Mouse (Mus musculus) limb, embryonic 10.5 days (tissue): ENCODE measurements around the gene Gse1. TPM values are rescaled to one million over a fixed set of nuclear protein-coding genes. Genes with fewer than 3 reads are reported as not detected.

Experiments used
- DNase-seq: peaks from one replicate; pipeline ENCODE4 v3.0.0-alpha.2; 2017; ENCODE audit warnings: low spot score
- H3K27ac ChIP-seq: fragments of 300-500 bp; sonication (generic); 2 replicates; pipeline ENCODE4 v1.5.1; 2016; ENCODE audit warnings: mild to moderate bottlenecking
- H3K27me3 ChIP-seq: fragments of 300-500 bp; sonication (generic); 2 replicates; pipeline ENCODE4 v1.6.1; 2016; ENCODE audit warnings: low read depth, mild to moderate bottlenecking; ENCODE audit not compliant: poor library complexity, severe bottlenecking
- H3K36me3 ChIP-seq: fragments of 300-500 bp; sonication (generic); 2 replicates; pipeline ENCODE4 v1.6.1; 2016; ENCODE audit warnings: mild to moderate bottlenecking, moderate library complexity
- H3K4me1 ChIP-seq: fragments of 300-500 bp; sonication (generic); 2 replicates; pipeline ENCODE4 v1.6.1; 2016
- H3K4me3 ChIP-seq: fragments of 300-500 bp; sonication (generic); 2 replicates; pipeline ENCODE4 v1.5.1; 2016; ENCODE audit warnings: mild to moderate bottlenecking, moderate library complexity
- H3K9me3 ChIP-seq: fragments of 300-500 bp; sonication (generic); replicated peaks from 2 replicates; pipeline ENCODE4 v1.6.1; 2016; ENCODE audit warnings: mild to moderate bottlenecking
- WGBS: fragments of 180-500 bp; shearing (Covaris S2); methylation state at CpG from one replicate; pipeline ENCODE4 v1.1.7; 2016; 5-methylcytosine and 5-hydroxymethylcytosine counted together
- polyA plus RNA-seq: library from polyadenylated mRNA; unstranded; fragments of >200 nt; fragmentation: Nextera tagmentation; extraction: Ambion mirVana; gene quantifications from 2 replicates; pipeline ENCODE4 v1.2.1, GENCODE M21; 2016

Gene Gse1
- polyA plus RNA-seq, 1 experiment from 2014 or later, result 6.7 TPM

GRCm38 (mm10) chr8:120341124-120341523 lies 112.9 kb downstream of the Gse1 start:
- Histone ChIP-seq H3K36me3 (peaks cover 6% of the 10 kb centered on the region; the same call in 1 of the 2 replicates), H3K9me3 (no peaks in the 10 kb centered on the region), H3K4me1 (peaks cover 94% of the 10 kb centered on the region), H3K4me3 (no peak overlapping the region), H3K27ac (peak overlapping the region; percentile 40; the same call in 1 of the 2 replicates), H3K27me3 (0 out of 2 replicates have a peak, but pooled peaks cover 4% of the 10 kb centered on the region)
- DNase-seq, result no peak
- WGBS, result 82% methylated on average over 10 of the region's 10 CpGs

GRCm38 (mm10) chr8:120342847-120343548 lies 114.7 kb downstream of the Gse1 start:
- DNase-seq, result no peak
- Histone ChIP-seq H3K4me3 (no peak overlapping the region), H3K27ac (peak overlapping the region; percentile 50; the same call in 1 of the 2 replicates), H3K27me3 (0 out of 2 replicates have a peak, but pooled peaks cover 9% of the 10 kb centered on the region), H3K9me3 (no peaks in the 10 kb centered on the region), H3K4me1 (peaks cover 94% of the 10 kb centered on the region), H3K36me3 (peaks cover 6% of the 10 kb centered on the region; the same call in 1 of the 2 replicates)
- WGBS, result 76% methylated on average over 7 of the region's 7 CpGs

- peaks cover 3% of the 10 kb centered on the region; the same call in 1 of the 2 replicates for H3K36me3 ChIP-seq
- H3K27me3 ChIP-seq, result 0 out of 2 replicates have a peak, but pooled peaks cover 9% of the 10 kb centered on the region
- H3K27ac ChIP-seq, result peak overlapping the region; percentile 50; the same call in 1 of the 2 replicates
- no peak overlapping the region for H3K4me3 ChIP-seq
- no peak for DNase-seq
- no peaks in the 10 kb centered on the region for H3K9me3 ChIP-seq
- WGBS, result 86% methylated on average over 12 of the region's 12 CpGs
- H3K4me1 ChIP-seq, result peaks cover 94% of the 10 kb centered on the region
These were observed 115.3 kb downstream of the Gse1 start for GRCm38 (mm10) chr8:120343582-120343981.

GRCm38 (mm10) chr8:120344166-120344565 lies 115.9 kb downstream of the Gse1 start:
- H3K27ac ChIP-seq, result peak overlapping the region; percentile 37
- H3K4me3 ChIP-seq, result no peak overlapping the region
- WGBS, result 46% methylated on average over 4 of the region's 4 CpGs
- no peaks in the 10 kb centered on the region for H3K36me3 ChIP-seq
- no peaks in the 10 kb centered on the region for H3K9me3 ChIP-seq
- DNase-seq, result no peak
- 0 out of 2 replicates have a peak, but pooled peaks cover 9% of the 10 kb centered on the region for H3K27me3 ChIP-seq
- H3K4me1 ChIP-seq, result peaks cover 98% of the 10 kb centered on the region

- WGBS, result 54% methylated on average over 13 of the region's 13 CpGs
- H3K27ac ChIP-seq, result peak overlapping the region; percentile 37
- H3K4me3 ChIP-seq, result no peak overlapping the region
- no peaks in the 10 kb centered on the region for H3K36me3 ChIP-seq
- peaks cover 98% of the 10 kb centered on the region for H3K4me1 ChIP-seq
- no peaks in the 10 kb centered on the region for H3K9me3 ChIP-seq
- DNase-seq, result no peak
- 0 out of 2 replicates have a peak, but pooled peaks cover 9% of the 10 kb centered on the region for H3K27me3 ChIP-seq
These were observed 116.3 kb downstream of the Gse1 start for GRCm38 (mm10) chr8:120344583-120344982.

GRCm38 (mm10) chr8:120347734-120348341 lies 119.6 kb downstream of the Gse1 start:
- 73% methylated on average over 21 of the region's 21 CpGs for WGBS

GRCm38 (mm10) chr8:120348922-120349321 lies 120.7 kb downstream of the Gse1 start:
- H3K36me3 ChIP-seq, result no peaks in the 10 kb centered on the region
- no peak for DNase-seq
- WGBS, result 65% methylated on average over 11 of the region's 11 CpGs
- H3K27me3 ChIP-seq, result 0 out of 2 replicates have a peak, but pooled peaks cover 8% of the 10 kb centered on the region
- H3K27ac ChIP-seq, result peak overlapping the region; percentile 50; the same call in 1 of the 2 replicates
- H3K9me3 ChIP-seq, result no peaks in the 10 kb centered on the region
- H3K4me3 ChIP-seq, result no peak overlapping the region
- peaks cover 90% of the 10 kb centered on the region for H3K4me1 ChIP-seq

More at GRCm38 (mm10) chr8:120347734-120348341, 119.6 kb downstream of the Gse1 start:
- Histone ChIP-seq H3K27ac (peak overlapping the region; percentile 50), H3K4me3 (no peak overlapping the region), H3K27me3 (0 out of 2 replicates have a peak, but pooled peaks cover 8% of the 10 kb centered on the region), H3K9me3 (no peaks in the 10 kb centered on the region), H3K36me3 (no peaks in the 10 kb centered on the region), H3K4me1 (peaks cover 90% of the 10 kb centered on the region)
- DNase-seq, result no peak

- H3K9me3 ChIP-seq, result no peaks in the 10 kb centered on the region
- WGBS, result 63% methylated on average over 7 of the region's 7 CpGs
- no peaks in the 10 kb centered on the region; the same call in 1 of the 2 replicates for H3K36me3 ChIP-seq
- H3K4me3 ChIP-seq, result no peak overlapping the region
- no peak for DNase-seq
- peaks cover 85% of the 10 kb centered on the region for H3K4me1 ChIP-seq
- peak overlapping the region; percentile 57; the same call in 1 of the 2 replicates for H3K27ac ChIP-seq
- 0 out of 2 replicates have a peak, but pooled peaks cover 8% of the 10 kb centered on the region for H3K27me3 ChIP-seq
These were observed 123.2 kb downstream of the Gse1 start for GRCm38 (mm10) chr8:120351332-120352071.

GRCm38 (mm10) chr8:120352096-120352495 lies 123.8 kb downstream of the Gse1 start:
- no peaks in the 10 kb centered on the region; the same call in 1 of the 2 replicates for H3K36me3 ChIP-seq
- 21% methylated on average over 10 of the region's 10 CpGs for WGBS
- H3K27ac ChIP-seq, result peak overlapping the region; percentile 57; the same call in 1 of the 2 replicates
- 0 out of 2 replicates have a peak, but pooled peaks cover 4% of the 10 kb centered on the region for H3K27me3 ChIP-seq
- H3K9me3 ChIP-seq, result no peaks in the 10 kb centered on the region
- peak; percentile 51 for DNase-seq
- no peak overlapping the region for H3K4me3 ChIP-seq
- peaks cover 85% of the 10 kb centered on the region for H3K4me1 ChIP-seq

GRCm38 (mm10) chr8:120356067-120356466 lies 127.8 kb downstream of the Gse1 start:
- H3K9me3 ChIP-seq, result no peaks in the 10 kb centered on the region
- H3K27me3 ChIP-seq, result no peaks in the 10 kb centered on the region
- WGBS, result 66% methylated on average over 9 of the region's 9 CpGs
- H3K4me1 ChIP-seq, result peaks cover 87% of the 10 kb centered on the region
- H3K36me3 ChIP-seq, result no peaks in the 10 kb centered on the region; the same call in none of the 2 replicates
- 0 out of 2 replicates have a peak overlapping the region, but pooled peaks have one; percentile 5 for H3K27ac ChIP-seq
- no peak for DNase-seq
- no peak overlapping the region for H3K4me3 ChIP-seq

GRCm38 (mm10) chr8:120357504-120357903 lies 129.2 kb downstream of the Gse1 start:
- Histone ChIP-seq H3K4me1 (peaks cover 85% of the 10 kb centered on the region), H3K9me3 (no peaks in the 10 kb centered on the region), H3K4me3 (no peak overlapping the region), H3K27me3 (no peaks in the 10 kb centered on the region), H3K27ac (no peak overlapping the region), H3K36me3 (no peaks in the 10 kb centered on the region; the same call in none of the 2 replicates)
- 83% methylated on average over 6 of the region's 6 CpGs for whole genome bisulfite sequencing
- DNase-seq, result no peak

- 89% methylated on average over 8 of the region's 8 CpGs for WGBS
- no peak for DNase-seq
These were observed 133.0 kb downstream of the Gse1 start for GRCm38 (mm10) chr8:120361301-120361700.

More at GRCm38 (mm10) chr8:120361301-120361700, 133.0 kb downstream of the Gse1 start:
- Histone ChIP-seq H3K4me3 (no peak overlapping the region), H3K27ac (no peak overlapping the region), H3K27me3 (no peaks in the 10 kb centered on the region), H3K36me3 (no peaks in the 10 kb centered on the region; the same call in none of the 2 replicates), H3K4me1 (peaks cover 89% of the 10 kb centered on the region), H3K9me3 (no peaks in the 10 kb centered on the region)
